Mouse (Mus musculus): ENCODE results near the gene Hyal1.

- TF ChIP-seq SIN3A (IDR thresholded peaks at IDR 0.05; ENCODE audit: low read length) (no peak), ZNF384 (IDR thresholded peaks at IDR 0.05; ENCODE audit: low read depth, low read length) (no peak), CTCF (IDR thresholded peaks at IDR 0.05 in 2 of 3, conservative IDR thresholded peaks at IDR 0.05 in 1 of 3; ENCODE audit: control insufficient read depth in 1 of 3, insufficient read depth in 1 of 3, low read depth in 2 of 3, low read length in 3 of 3, poor library complexity in 1 of 3, severe bottlenecking in 1 of 3) (no peak), POLR2AphosphoS5 (IDR thresholded peaks at IDR 0.05; ENCODE audit: borderline replicate concordance, low read depth, low read length) (no peak), POLR2A (IDR thresholded peaks at IDR 0.05; ENCODE audit: control insufficient read depth in 1 of 2, insufficient read depth in 1 of 2, low read depth in 1 of 2, low read length in 2 of 2, poor library complexity in 1 of 2) (no peak), USF2 (IDR thresholded peaks at IDR 0.05; ENCODE audit: borderline replicate concordance in 1 of 2, insufficient read depth in 1 of 2, low read depth in 1 of 2, low read length in 2 of 2) (no peak), GABPA (IDR thresholded peaks at IDR 0.05; ENCODE audit: low read depth, low read length) (no peak), UBTF (IDR thresholded peaks at IDR 0.05; ENCODE audit: borderline replicate concordance, insufficient read depth, low read depth, low read length) (no peak)
Measured at GRCm38 (mm10) chr9:107583174-107583573, 6.4 kb downstream of the Hyal1 start.

Measured in MEL (cell line).